Mouse (Mus musculus): ENCODE data around the gene Masp1. TPM values are rescaled to one million over a fixed set of nuclear protein-coding genes. Genes with fewer than 3 reads are reported as not detected.

The Masp1 gene
- total and polyA plus RNA-seq, 2 experiments = 61.3 to 71.1 TPM

DNA sequence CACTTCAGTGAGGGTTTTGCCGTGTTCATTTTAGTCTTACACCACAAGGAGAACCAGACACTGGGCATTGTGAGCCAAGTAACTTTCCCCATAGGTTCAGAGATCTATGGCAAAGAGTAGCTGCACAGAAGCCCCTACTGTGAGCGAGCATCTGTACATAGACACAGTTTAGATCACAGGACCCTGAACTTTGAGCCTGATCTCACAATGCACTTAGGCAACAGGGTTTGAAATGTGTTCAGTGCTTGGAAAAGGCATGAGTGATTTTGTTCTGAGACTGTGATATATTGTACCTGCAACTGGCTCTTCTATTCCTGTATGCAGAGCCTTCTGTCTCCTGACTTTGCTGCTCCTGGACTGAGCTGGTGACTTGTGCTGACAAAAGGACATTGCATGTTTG is 19.3 kb downstream of the Masp1 start:
- 25% methylated on average over 2 of the region's 2 CpGs for WGBS
- peak; percentile 82 for DNase-seq (ENCODE audit: extremely low read depth, low read depth, low spot score)
- TF ChIP-seq CTCF (IDR thresholded peaks at IDR 0.05; ENCODE audit: low read depth, low read length) (no peak), POLR2A (IDR thresholded peaks at IDR 0.05; ENCODE audit: extremely low read depth, insufficient read depth, low read length) (no peak)
- H3K27me3 ChIP-seq (ENCODE audit: control insufficient read depth, insufficient read depth, low read length) = no peaks in the 10 kb centered on the region
- peaks cover 63% of the 10 kb centered on the region for H3K4me1 ChIP-seq (ENCODE audit: control insufficient read depth, insufficient read depth, low read length)
- peak overlapping the region; percentile 44 for H3K9ac ChIP-seq (ENCODE audit: low read depth, low read length)
- H3K36me3 ChIP-seq (ENCODE audit: control insufficient read depth, insufficient read depth, low read length) = peaks cover 13% of the 10 kb centered on the region
- peaks cover 10% of the 10 kb centered on the region; the same call in 1 of the 2 replicates for H3K79me2 ChIP-seq (ENCODE audit: control insufficient read depth, insufficient read depth, low read length)
- no peak overlapping the region for H3K4me3 ChIP-seq (ENCODE audit: insufficient read depth, low read depth, low read length)
- H3K27ac ChIP-seq (replicated peaks; ENCODE audit: insufficient read depth, low read depth, low read length) = peak overlapping the region; percentile 68

DNA sequence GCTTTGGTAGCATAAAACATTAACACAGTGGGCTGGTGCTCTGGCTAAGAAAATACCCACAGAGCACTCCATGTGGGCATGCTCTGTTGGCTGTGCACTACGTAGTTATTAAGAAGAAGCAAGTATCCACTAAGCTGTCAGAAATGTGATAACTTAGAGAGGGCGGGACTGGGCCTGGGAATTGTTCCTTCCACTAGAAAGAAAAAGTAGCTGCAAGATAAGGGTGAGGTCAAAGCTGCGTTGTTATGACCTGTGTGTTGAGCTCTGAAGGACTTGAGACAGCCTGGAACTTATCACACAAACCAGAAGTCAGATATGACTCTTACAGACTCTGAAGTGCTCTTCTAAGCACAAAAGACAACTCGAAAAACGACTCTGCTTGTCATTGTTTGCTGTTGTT is 20.1 kb downstream of the Masp1 start:
- Histone ChIP-seq H3K4me3 (ENCODE audit: insufficient read depth, low read depth, low read length) (no peak overlapping the region), H3K27ac (replicated peaks; ENCODE audit: insufficient read depth, low read depth, low read length) (peak overlapping the region; percentile 68), H3K36me3 (ENCODE audit: control insufficient read depth, insufficient read depth, low read length) (peaks cover 16% of the 10 kb centered on the region), H3K4me1 (ENCODE audit: control insufficient read depth, insufficient read depth, low read length) (peaks cover 59% of the 10 kb centered on the region), H3K9ac (ENCODE audit: low read depth, low read length) (no peak overlapping the region), H3K27me3 (ENCODE audit: control insufficient read depth, insufficient read depth, low read length) (no peaks in the 10 kb centered on the region), H3K79me2 (ENCODE audit: control insufficient read depth, insufficient read depth, low read length) (peaks cover 10% of the 10 kb centered on the region; the same call in 1 of the 2 replicates)
- WGBS = 53% methylated on average over 5 of the region's 5 CpGs
- peak; percentile 44 for DNase-seq (ENCODE audit: extremely low read depth, low read depth, low spot score)
- TF ChIP-seq CTCF (IDR thresholded peaks at IDR 0.05; ENCODE audit: low read depth, low read length) (no peak), POLR2A (IDR thresholded peaks at IDR 0.05; ENCODE audit: extremely low read depth, insufficient read depth, low read length) (no peak)

DNA sequence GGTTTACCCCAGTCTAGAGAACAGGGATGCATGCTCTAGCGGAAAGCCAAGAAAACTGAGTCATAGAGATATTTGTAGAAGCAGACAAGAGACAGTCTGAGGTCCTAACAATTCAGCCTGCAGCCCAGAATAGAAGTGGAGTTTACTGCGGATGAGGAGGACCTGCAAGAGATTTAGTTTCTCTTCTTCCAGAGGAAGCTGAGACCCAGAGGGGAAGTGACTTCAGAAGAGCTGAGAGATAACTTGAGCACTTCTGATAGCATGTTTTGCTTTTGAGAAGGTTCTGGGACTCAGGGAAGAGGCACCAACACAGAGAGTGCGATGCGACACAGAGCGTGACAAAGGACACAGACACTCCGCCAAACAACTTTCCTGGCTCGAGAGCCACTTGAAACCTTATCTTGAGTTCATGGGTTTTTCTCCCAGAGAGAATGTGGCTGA is 21.9 kb downstream of the Masp1 start:
- DNase-seq (ENCODE audit: extremely low read depth, low read depth, low spot score) = peak; percentile 76
- Histone ChIP-seq H3K4me3 (ENCODE audit: insufficient read depth, low read depth, low read length) (no peak overlapping the region), H3K9ac (ENCODE audit: low read depth, low read length) (no peak overlapping the region; the same call in 1 of the 2 replicates), H3K79me2 (ENCODE audit: control insufficient read depth, insufficient read depth, low read length) (no peaks in the 10 kb centered on the region), H3K4me1 (ENCODE audit: control insufficient read depth, insufficient read depth, low read length) (peaks cover 55% of the 10 kb centered on the region), H3K27ac (replicated peaks; ENCODE audit: insufficient read depth, low read depth, low read length) (peak overlapping the region; percentile 87), H3K36me3 (ENCODE audit: control insufficient read depth, insufficient read depth, low read length) (peaks cover 23% of the 10 kb centered on the region), H3K27me3 (ENCODE audit: control insufficient read depth, insufficient read depth, low read length) (no peaks in the 10 kb centered on the region)
- TF ChIP-seq CTCF (IDR thresholded peaks at IDR 0.05; ENCODE audit: low read depth, low read length) (no peak), POLR2A (IDR thresholded peaks at IDR 0.05; ENCODE audit: extremely low read depth, insufficient read depth, low read length) (no peak)
- 20% methylated on average over 7 of the region's 7 CpGs for WGBS

DNA sequence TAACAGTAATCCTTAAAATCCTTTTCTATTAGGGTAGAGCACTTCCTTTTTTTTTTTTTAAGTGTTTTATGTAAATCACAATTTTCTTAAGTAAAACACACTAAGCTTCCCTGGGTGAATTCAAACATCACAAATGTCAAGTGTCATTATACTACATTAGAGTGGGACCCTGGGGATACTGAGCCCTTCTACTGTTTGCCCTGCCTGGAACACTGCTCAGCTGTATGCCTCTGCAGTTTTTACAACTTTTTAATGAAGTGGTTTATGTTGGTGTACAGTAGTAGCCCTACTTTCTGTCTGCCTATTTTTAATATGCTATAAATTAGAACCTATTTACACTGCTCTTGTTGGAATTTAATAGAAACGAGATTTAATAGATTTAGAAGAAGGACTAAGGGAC is 22.7 kb downstream of the Masp1 start:
- no peak for DNase-seq (ENCODE audit: extremely low read depth, low read depth, low spot score)
- TF ChIP-seq CTCF (IDR thresholded peaks at IDR 0.05; ENCODE audit: low read depth, low read length) = no peak
- TF ChIP-seq POLR2A (IDR thresholded peaks at IDR 0.05; ENCODE audit: extremely low read depth, insufficient read depth, low read length) = no peak
- Histone ChIP-seq H3K27me3 (ENCODE audit: control insufficient read depth, insufficient read depth, low read length) (no peaks in the 10 kb centered on the region), H3K27ac (replicated peaks; ENCODE audit: insufficient read depth, low read depth, low read length) (peak overlapping the region; percentile 67), H3K4me1 (ENCODE audit: control insufficient read depth, insufficient read depth, low read length) (peaks cover 51% of the 10 kb centered on the region), H3K79me2 (ENCODE audit: control insufficient read depth, insufficient read depth, low read length) (no peaks in the 10 kb centered on the region), H3K9ac (ENCODE audit: low read depth, low read length) (peak overlapping the region; percentile 58; the same call in 1 of the 2 replicates), H3K4me3 (ENCODE audit: insufficient read depth, low read depth, low read length) (no peak overlapping the region), H3K36me3 (ENCODE audit: control insufficient read depth, insufficient read depth, low read length) (peaks cover 27% of the 10 kb centered on the region)
- 20% methylated on average over 1 of the region's 1 CpGs for WGBS

DNA sequence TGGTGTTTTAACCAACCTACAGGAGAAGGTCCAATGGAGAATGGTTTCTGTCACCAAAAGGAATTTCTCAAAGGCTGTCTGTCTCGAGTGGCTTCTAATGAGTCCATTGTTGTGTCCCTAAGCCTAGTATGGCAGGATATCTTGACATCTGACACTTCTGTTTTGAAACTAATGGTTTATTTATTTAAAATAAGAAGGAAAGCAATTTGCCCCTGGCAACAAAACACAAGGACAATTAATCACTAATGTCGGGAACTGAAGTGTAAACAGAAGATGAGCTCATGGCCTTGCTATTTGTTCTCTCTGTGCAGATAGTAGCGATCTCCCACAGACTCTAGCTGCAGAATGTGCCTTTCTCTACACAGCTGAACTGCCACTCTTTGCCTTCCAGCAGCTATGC is 23.2 kb downstream of the Masp1 start:
- H3K36me3 ChIP-seq (ENCODE audit: control insufficient read depth, insufficient read depth, low read length) = peaks cover 27% of the 10 kb centered on the region
- H3K27ac ChIP-seq (replicated peaks; ENCODE audit: insufficient read depth, low read depth, low read length) = peak overlapping the region; percentile 76
- no peak for TF ChIP-seq CTCF (IDR thresholded peaks at IDR 0.05; ENCODE audit: low read depth, low read length)
- no peaks in the 10 kb centered on the region for H3K79me2 ChIP-seq (ENCODE audit: control insufficient read depth, insufficient read depth, low read length)
- H3K4me1 ChIP-seq (ENCODE audit: control insufficient read depth, insufficient read depth, low read length) = peaks cover 51% of the 10 kb centered on the region
- no peak overlapping the region for H3K9ac ChIP-seq (ENCODE audit: low read depth, low read length)
- WGBS = 4% methylated on average over 3 of the region's 3 CpGs
- DNase-seq (ENCODE audit: extremely low read depth, low read depth, low spot score) = peak; percentile 91
- no peak overlapping the region for H3K4me3 ChIP-seq (ENCODE audit: insufficient read depth, low read depth, low read length)
- no peaks in the 10 kb centered on the region for H3K27me3 ChIP-seq (ENCODE audit: control insufficient read depth, insufficient read depth, low read length)

DNA sequence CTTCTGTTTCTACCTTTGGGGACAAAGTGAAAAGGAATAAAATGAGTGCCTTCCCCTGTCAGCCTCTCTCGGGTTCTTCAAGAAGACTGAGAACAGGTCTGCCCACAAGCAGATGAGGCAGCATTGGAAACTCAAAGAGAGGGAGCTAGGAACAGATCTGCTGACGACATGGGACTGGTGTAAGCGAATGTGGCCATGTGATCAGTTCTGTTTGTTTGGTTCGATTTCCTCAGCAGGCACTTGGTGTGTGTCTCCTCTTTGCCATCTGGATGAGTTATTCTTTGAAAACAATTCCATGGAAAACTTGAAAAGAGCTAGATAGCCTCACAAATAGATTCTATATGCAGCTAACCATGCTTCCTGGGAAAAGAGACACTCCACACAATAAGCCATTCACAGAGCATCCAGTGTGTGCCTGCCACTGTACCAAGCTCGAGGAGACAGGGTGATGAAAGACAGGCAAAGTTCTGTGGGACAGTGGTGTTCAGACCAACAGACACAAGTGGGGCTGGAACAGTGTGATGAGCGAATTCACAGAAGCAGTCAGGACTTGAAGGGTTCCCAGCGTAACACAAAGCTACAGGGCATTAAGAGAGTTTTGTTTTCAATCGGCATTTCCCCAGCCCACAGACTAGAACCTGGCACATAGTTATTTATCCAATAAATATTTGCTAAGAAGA is 24.2 kb downstream of the Masp1 start:
- Histone ChIP-seq H3K27ac (replicated peaks; ENCODE audit: insufficient read depth, low read depth, low read length) (peak overlapping the region; percentile 76), H3K79me2 (ENCODE audit: control insufficient read depth, insufficient read depth, low read length) (no peaks in the 10 kb centered on the region), H3K4me1 (ENCODE audit: control insufficient read depth, insufficient read depth, low read length) (peaks cover 44% of the 10 kb centered on the region), H3K9ac (ENCODE audit: low read depth, low read length) (0 out of 2 replicates have a peak overlapping the region, but pooled peaks have one; percentile 10), H3K27me3 (ENCODE audit: control insufficient read depth, insufficient read depth, low read length) (no peaks in the 10 kb centered on the region), H3K36me3 (ENCODE audit: control insufficient read depth, insufficient read depth, low read length) (peaks cover 37% of the 10 kb centered on the region), H3K4me3 (ENCODE audit: insufficient read depth, low read depth, low read length) (no peak overlapping the region)
- 38% methylated on average over 8 of the region's 8 CpGs for WGBS
- TF ChIP-seq POLR2A (IDR thresholded peaks at IDR 0.05; ENCODE audit: extremely low read depth, insufficient read depth, low read length) (no peak), CTCF (IDR thresholded peaks at IDR 0.05; ENCODE audit: low read depth, low read length) (no peak)
- peak; percentile 72 for DNase-seq (ENCODE audit: extremely low read depth, low read depth, low spot score)

Data from liver, adult 2 months (tissue).